8 mouse cellular contexts compared by ENCODE assay signal in the genomic region with DNA sequence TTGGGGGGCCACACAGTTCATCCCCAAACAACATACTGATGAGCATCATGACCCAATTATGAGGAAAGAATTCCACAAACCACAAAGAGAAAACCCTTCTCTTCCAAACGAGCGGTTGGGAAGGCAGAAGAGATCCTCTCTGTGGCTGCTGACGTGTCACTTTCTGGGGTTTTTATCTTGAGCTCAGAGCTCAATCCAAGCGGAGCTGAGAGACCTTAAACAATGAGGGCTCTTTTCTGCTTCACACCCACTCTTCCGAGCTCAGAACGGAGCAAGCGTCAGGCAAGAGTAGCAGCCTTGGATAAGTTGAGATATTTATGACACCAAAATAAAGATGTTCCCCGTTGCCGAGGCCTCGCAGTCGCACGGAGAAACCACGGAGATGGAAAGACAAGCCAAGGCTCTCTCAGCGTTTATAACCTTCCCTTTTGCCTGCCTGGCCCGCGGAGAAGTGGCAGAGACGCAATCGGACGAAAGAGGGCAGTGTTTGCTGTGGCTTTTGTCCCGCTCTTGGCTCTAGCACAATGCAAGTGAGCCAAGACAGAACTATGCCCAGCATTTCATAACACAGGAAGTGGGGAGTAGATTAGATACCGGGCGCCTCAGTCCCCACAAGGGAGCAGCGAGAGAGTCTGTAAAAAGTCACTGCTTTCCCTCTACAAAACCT.
DNase-seq lines count a peak whose midpoint lies in the region; ATAC-seq lines count a peak whose summit lies in the region.

No protein-coding gene starts in this region.

- H3K36me3 ChIP-seq in hindbrain, embryonic 13.5 days, result no peaks in the 10 kb centered on the region

- H3K4me1 ChIP-seq in hindbrain, embryonic 13.5 days (replicated peaks), result peaks cover 11% of the 10 kb centered on the region

- no peaks in the 10 kb centered on the region for H3K9me3 ChIP-seq in hindbrain, embryonic 13.5 days

- peak; percentile 85 for DNase-seq in MN1 (ENCODE audit: low spot score)
- peak; percentile 71 for DNase-seq in cerebellum, adult 9-11 months
- peak; percentile 74 to 75 for DNase-seq in frontal cortex, postnatal 25 days (ENCODE audit: low spot score in 2 of 2)
- DNase-seq in layer of hippocampus, postnatal 14 days (ENCODE audit: low spot score in 2 of 2), result peak; percentile 86 to 87
- DNase-seq in lung, postnatal 10 days, result peak; percentile 93
- DNase-seq in ovary, postnatal 36 days (ENCODE audit: low spot score), result peak; percentile 88
- DNase-seq in thymus, postnatal 14 days, result peak; percentile 81

- peak overlapping the region; percentile 55 for H3K4me2 ChIP-seq in hindbrain, embryonic 13.5 days

- peak; percentile 90 for ATAC-seq in hindbrain, embryonic 13.5 days (ENCODE audit: low FRiP score)

- peak overlapping the region; percentile 34 for H3K4me3 ChIP-seq in hindbrain, embryonic 13.5 days

- no peak overlapping the region for H3K27ac ChIP-seq in hindbrain, embryonic 13.5 days

- H3K27me3 ChIP-seq in hindbrain, embryonic 13.5 days, result peaks cover 71% of the 10 kb centered on the region

- WGBS in hindbrain, embryonic 13.5 days, result 1% methylated on average over 23 of the region's 23 CpGs

- peak overlapping the region; percentile 65 for H3K9ac ChIP-seq in hindbrain, embryonic 13.5 days
